Mouse (Mus musculus): Measurements from ENCODE around the gene Myh14.

The Myh14 gene

DNA sequence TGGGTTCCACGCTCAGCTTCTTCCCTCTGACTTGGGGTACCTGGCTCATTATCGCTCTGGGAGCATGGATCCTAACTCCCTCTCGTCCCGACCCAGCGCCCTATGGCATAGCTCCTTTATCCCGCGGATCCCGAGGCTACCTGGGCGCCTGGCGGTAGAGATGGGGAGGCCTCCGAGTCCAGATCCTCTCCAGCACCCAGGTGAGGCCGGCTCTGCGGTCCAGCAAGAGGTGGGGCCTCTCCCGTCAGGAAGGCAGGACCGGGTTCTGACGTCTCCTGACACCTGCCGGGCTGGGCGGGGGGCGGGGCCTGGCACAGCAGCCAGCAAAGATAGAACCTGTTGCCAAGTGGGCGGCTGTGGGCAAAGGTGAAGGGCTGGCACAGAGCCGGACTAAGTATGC lies 1.5 kb downstream of the Myh14 start:
- peak; percentile 78 to 93 for DNase-seq

DNA sequence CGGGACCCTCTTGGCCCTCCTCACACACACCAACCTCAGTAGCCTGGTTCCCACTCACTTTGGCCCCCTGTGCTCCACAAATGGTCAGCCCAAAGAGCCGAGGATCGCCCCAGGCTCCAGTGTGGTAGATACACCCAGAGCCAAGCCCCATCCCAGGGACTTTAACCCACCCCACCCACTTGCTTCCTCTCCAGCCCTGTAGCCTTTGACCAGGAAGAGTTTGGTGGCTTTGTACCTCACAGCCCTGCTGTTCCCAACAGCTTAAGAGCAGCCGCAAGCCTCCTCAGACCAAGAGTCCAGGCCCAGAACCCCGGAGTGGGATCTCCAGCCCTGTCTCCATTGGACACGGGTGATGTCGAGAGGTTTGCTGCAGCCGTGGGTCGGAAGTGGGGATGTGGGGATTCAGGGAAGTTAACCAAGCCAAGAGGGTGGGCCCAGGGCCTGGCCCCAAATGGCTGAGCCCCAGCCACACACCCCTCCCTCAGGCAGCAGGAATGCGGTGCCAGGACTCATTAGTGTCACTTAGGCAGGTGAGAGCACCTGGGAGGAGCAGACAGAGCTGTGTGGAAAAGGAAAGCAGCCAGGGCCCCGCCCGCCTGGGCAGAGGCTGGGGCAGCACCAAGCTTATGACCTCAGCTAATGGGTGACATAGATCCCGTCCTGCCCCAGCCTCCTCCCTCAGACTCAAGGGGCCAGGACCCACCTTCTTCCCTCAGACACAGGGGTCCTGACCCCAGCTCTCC lies 2.5 kb downstream of the Myh14 start:
- peak; percentile 10 to 72 for DNase-seq

DNA sequence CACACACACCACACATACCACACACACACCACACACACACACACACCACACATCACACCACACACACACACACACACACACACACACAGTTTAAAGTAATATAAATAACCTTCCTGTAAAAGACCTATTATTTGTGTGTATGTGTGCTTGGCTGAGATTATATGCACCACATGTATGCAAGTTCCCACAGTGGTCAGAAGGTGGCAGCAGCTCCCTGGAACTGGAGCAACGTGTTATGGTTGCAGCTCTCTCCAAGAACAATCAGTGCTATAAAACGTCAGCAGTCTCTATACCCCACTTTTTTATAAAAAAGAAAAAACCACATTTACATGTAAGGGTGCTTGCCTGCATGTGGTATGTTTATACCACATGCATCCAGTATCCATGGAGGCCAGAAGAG lies 4.2 kb downstream of the Myh14 start:
- no peak for DNase-seq

DNA sequence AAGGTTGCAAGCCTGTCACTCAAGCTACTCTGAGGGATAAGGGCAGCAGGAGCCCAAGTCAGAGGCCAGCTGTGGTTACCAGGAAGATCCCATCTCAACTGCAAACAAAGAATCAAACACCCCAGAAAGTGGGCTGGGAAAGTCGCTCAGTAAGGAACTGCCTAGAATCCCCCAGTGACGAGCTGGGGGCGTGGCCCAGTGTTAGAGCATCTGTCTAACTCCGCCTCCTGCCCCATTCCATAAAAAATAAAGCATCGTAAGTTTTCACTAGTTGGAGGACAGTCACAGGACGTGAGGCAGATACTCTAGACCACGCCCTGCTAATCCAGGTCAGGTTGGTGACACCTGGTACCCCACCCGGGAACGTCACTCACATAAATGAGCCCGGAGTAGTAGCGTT lies 5.9 kb downstream of the Myh14 start:
- DNase-seq: no peak

DNA sequence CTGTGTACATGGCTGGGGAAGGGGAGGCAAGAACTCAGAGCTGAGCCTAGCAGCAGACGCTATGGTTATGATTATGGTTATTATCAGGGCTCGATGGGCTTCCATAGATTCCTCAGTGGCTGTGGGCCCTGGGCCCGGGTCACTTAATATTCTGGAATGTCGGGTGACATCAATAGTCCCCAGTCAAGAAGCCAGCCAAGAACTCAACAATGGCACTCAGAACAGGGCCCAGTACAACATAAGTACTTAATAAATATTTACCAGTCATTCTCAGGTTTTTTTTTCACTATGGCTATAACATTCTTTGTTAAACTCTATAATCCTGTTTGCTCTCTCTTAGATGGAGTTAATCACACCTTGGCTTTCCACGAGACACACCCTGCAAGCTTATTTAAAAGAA lies 7.1 kb downstream of the Myh14 start:
- no peak for DNase-seq

DNA sequence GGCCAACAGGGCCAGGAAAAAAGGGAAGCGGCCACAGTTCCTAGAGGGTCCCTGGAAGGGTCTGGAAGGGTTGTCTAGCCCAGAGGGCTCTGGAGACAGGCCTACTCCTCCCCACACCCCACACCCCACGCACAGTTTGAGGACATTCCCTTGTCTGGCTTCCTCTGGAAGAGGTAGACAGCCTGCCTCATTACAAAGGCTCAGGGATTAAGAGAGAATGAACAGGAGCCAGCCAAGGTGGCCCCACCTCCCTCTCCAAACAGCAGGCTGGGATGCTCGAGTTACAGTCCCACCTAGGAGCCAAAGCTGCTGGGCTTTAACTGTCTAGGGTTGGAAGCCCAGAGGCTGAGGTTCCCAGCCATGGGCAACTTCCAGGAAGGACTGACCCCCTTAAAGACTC lies 8.1 kb downstream of the Myh14 start:
- no peak for DNase-seq

DNA sequence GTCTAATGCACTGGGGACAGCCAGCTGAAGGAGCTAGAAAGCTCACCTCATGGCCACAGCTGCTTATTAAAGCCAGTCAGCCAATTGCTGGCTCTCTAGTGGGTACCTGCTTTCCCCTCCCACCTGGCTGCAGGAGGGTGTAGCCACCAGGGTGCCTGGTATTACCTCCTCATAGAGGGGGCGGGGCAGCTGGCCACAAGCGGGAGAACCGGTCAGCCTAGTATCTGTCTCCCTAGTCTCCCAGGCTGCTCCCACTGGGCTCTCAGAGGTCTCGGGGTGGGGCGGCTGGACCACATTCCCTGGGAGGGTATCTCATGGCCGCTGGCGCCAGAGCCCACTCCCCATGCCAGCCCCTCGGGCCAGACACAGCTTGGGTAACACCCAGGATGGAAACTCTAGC lies 8.5 kb downstream of the Myh14 start:
- DNase-seq: peak; percentile 75 to 86

DNA sequence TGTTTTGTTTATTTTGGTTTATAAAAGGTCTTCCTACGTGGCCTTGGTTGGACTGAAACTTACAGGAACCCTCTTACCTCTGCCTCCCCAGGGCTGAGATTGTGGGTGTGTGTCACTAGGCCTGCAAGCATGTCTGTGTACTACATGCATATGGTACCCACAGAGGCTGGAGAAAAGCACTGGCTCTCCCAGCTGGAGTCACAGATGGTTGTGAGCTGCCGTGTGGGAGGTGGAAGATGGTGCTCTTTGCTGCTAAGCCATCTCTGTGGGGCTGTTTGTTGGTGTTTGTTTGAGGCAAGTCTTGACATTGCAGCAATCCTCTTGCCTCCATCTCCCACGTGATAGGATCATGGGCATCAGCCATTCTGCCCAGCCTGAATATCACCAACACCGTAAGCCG lies 9.4 kb downstream of the Myh14 start:
- DNase-seq: no peak

DNA sequence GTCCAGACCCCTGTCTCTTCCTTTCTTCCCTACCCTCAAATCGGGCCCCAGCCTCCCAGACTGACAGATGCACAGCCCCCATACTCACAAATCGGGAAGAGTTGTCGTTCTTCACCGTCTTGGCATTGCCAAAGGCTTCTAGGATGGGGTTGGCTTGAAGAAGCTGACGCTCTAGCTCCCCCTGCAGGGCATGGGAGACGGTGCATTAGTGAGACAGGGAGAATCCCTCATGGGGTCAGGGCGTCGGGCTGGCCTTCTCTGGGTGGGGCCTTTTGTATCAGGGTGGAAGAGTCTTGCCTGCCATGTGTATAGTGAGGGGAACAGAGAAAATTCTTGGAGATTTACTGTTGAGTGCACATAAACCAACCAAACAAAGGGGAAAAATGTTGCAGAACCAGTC lies 15.1 kb downstream of the Myh14 start:
- peak; percentile 58 to 68 for DNase-seq

DNA sequence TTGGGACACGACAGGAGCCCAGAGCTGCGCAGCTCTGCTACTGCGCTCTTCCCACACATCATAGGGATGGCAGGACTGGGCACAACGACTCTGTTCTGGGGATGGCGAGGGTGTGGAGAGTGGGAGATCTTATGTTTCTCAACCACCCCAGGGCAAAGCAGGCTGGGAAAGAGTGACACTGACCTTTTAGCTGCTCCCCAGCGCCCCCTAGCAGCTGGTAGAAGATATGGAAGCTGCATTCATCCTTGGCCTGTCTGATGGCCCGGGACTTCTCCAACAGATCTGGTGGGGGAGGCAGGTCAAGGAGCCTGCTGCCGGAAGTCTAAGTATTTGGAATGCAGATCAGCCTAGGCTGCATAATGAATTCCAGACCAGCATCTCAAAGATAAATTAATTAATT lies 16.9 kb downstream of the Myh14 start:
- peak in 1 of 2 experiments; percentile 24 for DNase-seq

DNA sequence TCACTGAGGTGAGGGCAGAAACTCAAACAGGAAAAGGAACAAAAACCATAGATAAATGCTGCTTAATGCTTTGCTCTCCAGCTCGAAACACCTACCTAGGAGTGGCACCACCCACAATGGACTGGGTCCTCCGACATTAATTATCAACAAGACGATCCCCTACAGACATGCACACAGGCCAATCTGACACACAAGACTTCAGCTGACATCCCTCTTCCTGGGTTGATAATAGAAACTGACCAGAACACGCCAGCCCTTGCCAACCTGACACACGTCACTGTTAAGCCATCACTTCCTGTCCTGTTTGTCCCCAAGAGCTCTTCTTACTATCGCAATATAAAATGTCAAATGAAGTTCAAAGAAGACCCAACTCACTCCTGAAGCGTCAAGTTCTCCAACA lies 19.2 kb downstream of the Myh14 start:
- no peak for DNase-seq

DNA sequence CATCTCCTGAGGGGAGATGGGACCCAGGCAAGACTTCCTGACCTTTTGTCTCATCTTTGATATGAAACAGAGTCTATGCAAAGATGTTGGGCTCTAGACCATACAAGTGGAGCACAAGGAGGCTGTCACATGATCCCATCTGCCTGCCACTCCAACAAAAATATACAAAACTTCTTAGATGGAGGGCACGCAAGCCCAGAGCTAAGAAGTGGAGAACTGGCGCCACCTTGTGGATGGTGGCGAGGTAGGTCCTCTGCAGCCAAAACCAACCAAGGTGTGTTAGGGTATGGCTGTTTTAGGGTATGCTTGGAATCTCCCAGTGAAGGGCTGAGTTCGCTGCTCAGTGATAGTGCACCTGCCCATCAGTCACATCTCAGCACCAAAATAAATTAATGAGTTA lies 20.7 kb downstream of the Myh14 start:
- DNase-seq: peak in 1 of 2 experiments; percentile 61

DNA sequence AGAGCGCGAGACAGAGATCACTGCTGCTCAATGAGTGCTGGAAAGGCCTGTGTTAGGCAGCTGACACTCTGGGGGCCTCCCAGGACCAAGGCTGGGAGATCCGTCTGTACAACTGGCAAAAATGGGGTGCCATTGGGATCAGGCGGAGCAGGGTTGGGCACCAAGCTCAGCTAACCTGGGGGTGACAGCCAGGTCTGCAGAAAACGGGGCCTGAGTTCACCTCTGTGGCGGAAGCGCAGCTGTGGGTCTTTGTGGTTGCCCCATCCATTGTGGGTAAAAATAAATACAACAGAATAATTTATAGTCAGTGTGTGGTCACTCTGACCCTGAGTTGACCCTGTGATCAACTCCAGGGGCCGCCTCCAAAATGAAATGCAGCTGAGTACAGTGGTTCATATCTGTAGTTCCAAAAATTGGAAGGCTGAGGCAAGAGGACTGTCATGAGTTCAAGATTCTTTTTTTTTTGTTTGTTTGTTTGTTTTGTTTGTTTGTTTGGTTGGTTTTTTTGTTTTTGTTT lies 21.5 kb downstream of the Myh14 start:
- DNase-seq: no peak

DNA sequence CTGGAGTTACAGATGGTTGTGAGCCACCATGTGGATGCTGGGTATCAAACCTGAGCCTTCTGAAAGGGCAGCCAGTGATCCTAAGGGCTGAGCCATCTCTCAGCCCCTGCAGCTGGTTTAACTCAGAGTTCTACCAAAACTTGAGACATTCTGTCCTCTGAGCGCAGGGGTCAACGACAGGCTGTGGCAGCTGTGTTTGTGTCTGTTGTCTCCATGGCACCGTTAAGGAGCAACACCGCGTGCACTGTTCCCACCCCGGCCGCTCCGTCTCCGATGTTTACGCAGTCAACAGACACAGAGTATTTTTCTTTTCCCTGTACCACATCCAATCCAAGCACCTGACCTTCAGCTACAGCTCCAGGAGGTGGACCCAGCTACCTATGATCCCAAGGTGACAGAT lies 22.9 kb downstream of the Myh14 start:
- DNase-seq: peak in 1 of 2 experiments; percentile 49

DNA sequence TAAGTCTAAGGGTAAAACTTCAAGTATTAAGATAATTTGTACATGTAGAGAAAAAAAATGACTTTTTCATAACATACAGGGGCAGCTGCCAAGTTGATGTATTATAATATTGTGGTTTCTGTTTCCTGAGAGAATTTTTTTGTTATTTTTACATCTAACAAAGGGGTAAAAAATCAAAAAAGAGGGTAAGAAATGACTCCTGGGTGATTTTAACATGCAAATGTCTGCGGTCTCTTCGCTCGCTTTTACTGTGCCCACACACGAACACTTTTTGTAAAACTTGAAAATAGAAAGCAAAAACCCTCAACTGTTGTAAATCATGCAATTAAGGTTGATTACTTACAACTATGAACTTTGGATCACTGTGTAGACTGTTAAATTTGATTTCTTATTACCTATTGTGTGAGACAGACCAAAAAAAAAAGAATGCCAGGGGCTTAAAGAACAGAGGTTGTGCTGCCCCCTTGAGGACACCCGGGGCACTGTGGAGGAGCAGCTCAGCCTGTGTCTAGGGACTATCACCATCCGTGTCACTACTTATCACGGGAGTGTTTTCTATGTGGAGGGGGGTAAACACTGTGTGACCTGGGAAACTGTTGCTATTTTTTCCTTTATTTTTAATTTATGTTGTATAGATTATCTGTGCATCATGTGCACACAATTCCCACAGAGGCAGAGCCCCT lies 23.5 kb downstream of the Myh14 start:
- peak; percentile 77 to 85 for DNase-seq

DNA sequence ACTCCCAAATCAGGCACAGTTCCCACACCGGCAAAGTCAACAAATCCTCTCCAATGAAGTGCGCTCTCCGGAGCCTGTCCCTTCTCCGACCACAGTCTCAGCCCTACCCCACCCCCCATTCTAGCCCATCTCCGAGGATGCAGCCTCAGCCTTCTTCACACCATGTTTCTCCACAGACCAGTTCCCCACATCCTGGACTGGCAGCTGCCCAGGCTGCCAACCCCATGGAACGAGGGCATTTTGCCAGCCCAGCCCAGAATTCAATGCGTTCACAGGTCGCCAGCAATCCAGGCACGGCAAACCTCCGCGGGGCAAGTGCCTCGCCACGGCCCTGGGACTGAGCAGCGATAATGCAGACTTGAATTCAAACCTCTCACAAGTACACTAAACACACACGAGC lies 24.7 kb downstream of the Myh14 start:
- DNase-seq: peak; percentile 74 to 76

DNA sequence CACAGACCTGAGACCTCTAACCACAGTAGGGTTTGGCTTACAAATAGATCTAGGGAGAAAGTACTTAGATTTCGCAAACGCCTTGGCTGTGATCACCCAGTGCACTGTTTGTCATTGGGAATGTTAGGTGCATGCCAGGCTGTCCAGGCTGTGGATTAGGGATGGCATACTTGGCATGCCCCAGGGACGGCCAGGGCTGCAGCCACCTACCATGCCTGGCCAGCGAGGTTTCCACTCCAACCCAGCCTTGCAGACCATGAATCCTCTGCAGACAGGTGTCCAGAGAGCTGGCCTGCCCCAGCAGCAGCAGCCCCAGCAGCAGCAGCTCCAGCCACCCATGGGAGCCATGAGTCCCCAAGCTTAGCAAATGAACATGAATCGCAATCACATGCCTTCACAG lies 25.4 kb downstream of the Myh14 start:
- DNase-seq: no peak

DNA sequence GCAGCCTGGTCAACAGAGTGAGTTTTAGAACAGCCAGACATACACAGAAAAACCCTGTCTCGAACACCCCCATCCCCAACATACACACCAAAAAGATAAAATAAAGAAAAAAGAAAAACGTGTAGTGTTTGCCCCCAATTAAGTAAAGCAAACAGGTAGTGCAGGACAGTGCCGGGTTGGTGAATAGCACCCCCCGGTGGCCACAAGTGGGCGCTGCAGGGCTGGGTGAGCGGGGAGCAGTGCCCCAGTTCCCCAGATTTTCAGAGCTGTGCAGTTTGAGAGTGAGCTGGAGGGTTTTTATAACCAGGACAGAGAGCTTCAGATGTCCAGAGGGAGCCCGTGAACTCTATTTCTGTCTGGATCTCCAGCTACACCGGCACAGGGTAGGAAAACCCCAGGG lies 28.8 kb downstream of the Myh14 start:
- DNase-seq: peak in 1 of 2 experiments; percentile 42

DNA sequence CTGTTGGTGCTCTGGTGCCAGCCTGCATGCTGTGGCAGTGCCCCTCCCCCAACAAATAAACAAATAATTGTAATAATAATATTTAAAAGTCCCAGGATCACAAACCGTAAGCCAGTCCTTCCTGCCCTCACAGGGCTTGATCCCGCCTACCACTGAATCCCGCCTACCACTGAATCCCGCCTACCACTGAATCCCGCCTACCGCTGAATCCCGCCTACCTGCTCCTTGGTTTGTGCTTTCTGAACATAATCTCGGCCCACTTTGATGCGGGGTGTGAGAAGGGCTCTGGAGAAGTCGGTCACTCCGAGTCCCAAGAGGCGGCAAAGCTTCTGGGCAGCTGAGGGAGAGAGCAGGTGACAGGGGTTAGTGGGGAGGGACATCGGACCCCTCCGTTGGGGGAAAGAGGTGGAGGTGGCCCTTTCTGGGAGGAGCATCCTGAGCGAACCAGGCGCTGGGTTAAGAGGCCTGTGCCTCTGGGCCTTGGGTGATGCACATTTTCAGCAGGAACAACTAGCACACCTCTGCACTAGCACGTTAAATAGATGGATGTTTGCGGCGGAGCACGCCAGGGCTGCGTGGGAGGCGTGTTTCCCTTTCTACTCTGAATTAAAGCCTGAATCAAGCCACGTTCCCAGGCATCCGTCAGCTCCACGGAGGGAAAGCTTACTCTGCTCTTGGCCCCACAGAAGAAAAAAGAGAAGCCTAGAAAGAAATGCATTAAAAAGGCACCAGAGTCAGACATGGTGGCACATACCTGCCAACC lies 29.6 kb downstream of the Myh14 start:
- DNase-seq: peak in 1 of 2 experiments; percentile 7

DNA sequence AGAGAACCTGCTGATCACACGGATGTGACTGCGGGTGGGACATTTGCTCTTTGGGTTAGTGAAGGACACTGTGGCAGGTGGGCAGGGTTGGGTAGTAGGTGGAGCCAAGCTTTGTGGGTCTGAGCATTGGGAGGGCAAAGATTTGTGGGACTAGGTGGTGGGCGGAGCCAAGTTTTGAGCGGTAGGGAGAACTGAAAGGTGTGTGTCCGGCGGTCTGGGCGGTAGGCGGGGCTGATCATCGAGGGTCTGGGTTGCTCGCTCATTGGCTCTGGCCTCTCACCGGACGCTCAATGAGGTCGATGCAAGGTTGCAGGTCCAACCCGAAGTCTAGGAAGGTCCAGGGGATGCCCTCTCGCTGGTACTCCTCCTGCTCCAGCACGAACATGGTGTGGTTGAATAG lies 32.0 kb downstream of the Myh14 start:
- no peak for DNase-seq

DNA sequence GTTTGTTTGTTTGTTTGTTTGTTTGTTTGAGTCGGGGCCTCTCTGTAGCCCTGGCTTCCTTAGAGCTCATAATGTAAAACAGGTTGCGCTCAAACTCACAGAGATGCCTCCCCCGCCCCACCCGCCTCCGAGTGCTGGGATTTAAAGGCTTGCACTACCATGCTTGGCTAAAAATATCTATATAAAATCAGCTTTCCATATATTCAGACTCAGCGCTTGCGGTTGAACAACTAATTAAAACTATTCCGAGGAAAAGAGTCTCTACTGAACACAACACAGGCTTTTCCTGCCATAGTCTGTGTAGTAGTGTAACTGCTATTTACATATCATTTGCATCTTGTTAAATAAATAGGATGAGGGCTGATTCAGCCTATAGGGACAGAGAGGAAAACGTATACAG lies 34.0 kb downstream of the Myh14 start:
- DNase-seq: no peak

DNA sequence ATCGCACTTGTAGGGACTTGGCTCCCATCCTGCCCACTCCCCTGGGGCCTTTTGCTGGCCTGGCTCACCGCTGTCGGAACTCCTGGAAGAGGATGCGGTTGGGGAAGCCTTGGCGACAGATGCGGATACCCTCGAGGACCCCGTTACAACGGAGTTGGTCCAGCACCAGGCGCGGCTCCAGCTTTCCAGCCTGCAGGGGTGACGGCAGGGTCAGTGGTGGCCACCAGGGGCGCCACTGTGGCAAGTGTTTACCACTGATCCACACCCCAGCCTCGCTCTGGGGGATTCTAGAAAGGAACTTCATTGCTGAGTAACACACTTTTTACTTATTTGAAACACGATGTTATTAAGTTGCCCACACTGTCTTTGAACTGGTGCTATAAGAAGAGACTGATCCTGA lies 37.2 kb downstream of the Myh14 start:
- DNase-seq: peak in 1 of 2 experiments; percentile 16

DNA sequence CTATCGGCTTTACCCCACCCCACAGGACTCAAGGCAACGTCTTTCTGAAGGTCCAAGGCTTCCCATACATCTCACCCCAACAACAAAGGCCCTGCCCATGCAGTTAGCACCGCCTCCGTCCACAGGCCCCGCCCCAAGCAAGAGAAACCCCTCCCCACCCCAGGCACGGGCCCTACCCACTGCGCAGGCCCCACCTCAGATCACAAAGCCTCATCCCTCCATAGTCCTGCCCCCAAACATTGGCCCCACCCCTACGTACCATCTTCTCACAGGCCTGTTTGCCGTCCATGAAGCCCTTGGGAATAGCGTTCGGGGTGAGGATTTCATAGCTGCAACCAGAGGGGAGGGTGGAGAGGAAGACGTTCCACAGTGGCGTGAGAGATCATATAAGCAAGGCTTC lies 38.0 kb downstream of the Myh14 start:
- no peak for DNase-seq

DNA sequence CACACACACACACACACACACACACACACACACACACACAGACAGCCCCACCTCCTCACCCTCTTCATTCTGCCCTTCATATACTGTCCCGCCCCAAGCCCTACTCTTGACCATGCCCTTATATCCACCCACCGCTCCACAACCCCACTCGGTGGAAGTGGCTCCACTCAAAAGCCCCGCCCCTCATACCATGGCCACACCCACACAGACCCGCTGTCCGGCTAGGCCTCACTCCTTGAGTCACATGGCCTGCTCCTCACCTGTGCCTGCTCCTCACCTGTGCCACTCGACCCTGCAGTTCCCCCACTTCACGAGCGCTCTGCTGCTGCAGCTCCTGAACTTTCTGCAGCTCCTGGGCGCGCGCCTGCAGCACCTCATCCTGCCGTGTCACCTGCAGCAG lies 40.2 kb downstream of the Myh14 start:
- no peak for DNase-seq
